Mouse (Mus musculus) embryo, embryonic 10 days (tissue): ENCODE data around the gene Cfap58.

ENCODE experiments used
- DNase-seq: peaks from one replicate; pipeline ENCODE4 v3.0.0-alpha.2; 2015; ENCODE audit warnings: low spot score

The Cfap58 gene

DNA sequence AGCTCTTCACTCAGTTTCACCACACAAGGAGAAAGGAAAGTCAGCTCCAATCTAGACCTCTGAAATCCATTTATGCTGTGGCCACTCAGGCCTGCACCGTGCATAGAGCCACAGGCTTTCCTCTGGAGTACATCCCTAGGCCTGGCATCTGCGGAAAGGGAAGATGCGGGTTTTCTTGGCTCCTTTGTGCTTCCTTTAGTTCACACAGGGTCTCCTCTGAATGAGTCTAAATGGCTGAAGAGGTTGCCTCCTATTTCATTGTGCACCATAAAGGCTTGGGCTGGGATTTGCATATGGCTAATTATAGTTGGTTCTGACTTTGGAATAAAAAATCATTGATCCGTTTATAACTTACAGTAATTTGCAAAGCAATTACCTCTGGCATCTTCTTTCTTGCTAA, 144.0 kb downstream of the Cfap58 start:
- no peak for DNase-seq
